Mouse (Mus musculus) forebrain, embryonic 11.5 days (tissue): ENCODE results near the gene Mup17. TPM values are rescaled to one million over a fixed set of nuclear protein-coding genes. Genes with fewer than 3 reads are reported as not detected.
A peak's percentile ranks its signal among the peaks of the same experiment; 100 is the strongest.
"Not testable (repeated sequence)": the region's sequence is repeated elsewhere in the genome, so short reads cannot be mapped to it uniquely, and the experiment has no call there.

Experiments
- ATAC-seq: fragments of 200-750 bp; cut with Nextera tagmentation; replicated peaks from 2 replicates; pipeline ENCODE4 v1.8.0; 2017; ENCODE audit warnings: moderate TSS enrichment; ENCODE audit not compliant: low FRiP score
- DNase-seq: peaks from one replicate; pipeline ENCODE4 v3.0.0-alpha.2; 2017; ENCODE audit warnings: low spot score
- H3K27ac ChIP-seq: fragments of 300-500 bp; sonication (generic); 2 replicates; pipeline ENCODE4 v1.5.1; 2014; ENCODE audit warnings: low read depth, low read length
- H3K27me3 ChIP-seq: fragments of 300-500 bp; sonication (generic); 2 replicates; pipeline ENCODE4 v1.6.1; 2014; ENCODE audit warnings: mild to moderate bottlenecking, low read length, mixed read lengths; ENCODE audit not compliant: control insufficient read depth, insufficient read depth
- H3K36me3 ChIP-seq: fragments of 300-500 bp; sonication (generic); 2 replicates; pipeline ENCODE4 v1.6.1; 2014; ENCODE audit warnings: mild to moderate bottlenecking, low read length, moderate library complexity, mixed read lengths; ENCODE audit not compliant: control insufficient read depth, insufficient read depth
- H3K4me1 ChIP-seq: fragments of 300-500 bp; sonication (generic); replicated peaks from 2 replicates; pipeline ENCODE4 v1.6.1; 2014; ENCODE audit warnings: low read length, mixed read lengths; ENCODE audit not compliant: control insufficient read depth, insufficient read depth
- H3K4me2 ChIP-seq: fragments of 300-500 bp; sonication (generic); 2 replicates; pipeline ENCODE4 v1.6.1; 2014; ENCODE audit warnings: low read depth, mild to moderate bottlenecking, low read length, moderate library complexity, mixed read lengths; ENCODE audit not compliant: severe bottlenecking
- H3K4me3 ChIP-seq: fragments of 300-500 bp; sonication (generic); 2 replicates; pipeline ENCODE4 v1.5.1; 2014; ENCODE audit warnings: low read depth, low read length
- H3K9ac ChIP-seq: fragments of 300-500 bp; sonication (generic); 2 replicates; pipeline ENCODE4 v1.6.1; 2014; ENCODE audit warnings: low read length
- H3K9me3 ChIP-seq: fragments of 300-500 bp; sonication (generic); 2 replicates; pipeline ENCODE4 v1.6.1; 2016; ENCODE audit warnings: low read length, mixed read lengths; ENCODE audit not compliant: control insufficient read depth
- WGBS: fragments of 180-500 bp; shearing (Covaris S2); extraction: QIAGEN DNeasy Blood & Tissue Kit; methylation state at CpG from one replicate; pipeline ENCODE4 v1.1.7; 2014; 5-methylcytosine and 5-hydroxymethylcytosine counted together
- polyA plus RNA-seq: library from polyadenylated mRNA; unstranded; fragments of >200 nt; fragmentation: Nextera tagmentation; extraction: Ambion mirVana; gene quantifications from 2 replicates; pipeline ENCODE4 v1.2.1, GENCODE M21; 2014

The Mup17 gene
- not detected in 2 replicates for polyA plus RNA-seq

GRCm38 (mm10) chr4:61595771-61596170 lies at the start of gene Mup17:
Gene Mup17 (minus strand): TSS chr4:61595871.
- 86% methylated on average over 3 of the region's 4 CpGs for WGBS
- DNase-seq, H3K4me1 ChIP-seq, H3K4me2 ChIP-seq, H3K27me3 ChIP-seq, ATAC-seq, H3K9me3 ChIP-seq, H3K36me3 ChIP-seq, H3K9ac ChIP-seq, H3K4me3 ChIP-seq, H3K27ac ChIP-seq: not testable (repeated sequence)

GRCm38 (mm10) chr4:61571561-61571960 lies 24.1 kb downstream of the Mup17 start:
- not testable (repeated sequence) for H3K36me3 ChIP-seq

GRCm38 (mm10) chr4:61555887-61556286 lies 39.8 kb downstream of the Mup17 start:
- not testable (repeated sequence) for H3K36me3 ChIP-seq, H3K4me1 ChIP-seq, H3K27ac ChIP-seq, H3K4me3 ChIP-seq, DNase-seq, ATAC-seq, H3K4me2 ChIP-seq, H3K9me3 ChIP-seq, H3K27me3 ChIP-seq, H3K9ac ChIP-seq
- WGBS: 27% methylated on average over 2 of the region's 2 CpGs

More at GRCm38 (mm10) chr4:61571561-61571960, 24.1 kb downstream of the Mup17 start:
- H3K27ac ChIP-seq, H3K4me3 ChIP-seq, H3K4me1 ChIP-seq, H3K9me3 ChIP-seq, H3K27me3 ChIP-seq, H3K4me2 ChIP-seq, H3K9ac ChIP-seq, ATAC-seq: not testable (repeated sequence)
- 90% methylated on average over 19 of the region's 19 CpGs for WGBS
- peak; percentile 41 for DNase-seq

Other genes with a start within 250 kb of the Mup17 start
- not detected in 2 replicates for gene Mup15, start 156.1 kb downstream of the Mup17 start, polyA plus RNA-seq
- not detected in 2 replicates for gene Mup16, start 76.3 kb downstream of the Mup17 start, polyA plus RNA-seq
- not detected in 2 replicates for gene Mup18, start 78.3 kb upstream of the Mup17 start, polyA plus RNA-seq
- not detected in 2 replicates for gene Mup19, start 186.4 kb upstream of the Mup17 start, polyA plus RNA-seq
- not detected in 2 replicates for gene Mup5, start 239.4 kb upstream of the Mup17 start, polyA plus RNA-seq